Mouse (Mus musculus) liver, embryonic 15.5 days (tissue): ENCODE measurements around the gene Jpt1. TPM values are rescaled to one million over a fixed set of nuclear protein-coding genes. Genes with fewer than 3 reads are reported as not detected.
"Not testable (repeated sequence)": the region's sequence is repeated elsewhere in the genome, so short reads cannot be mapped to it uniquely, and the experiment has no call there.

Source experiments
- ATAC-seq: fragments of 200-750 bp; cut with Nextera tagmentation; 2 replicates; pipeline ENCODE4 v1.8.0; 2017; ENCODE audit warnings: moderate number of reproducible peaks, mild to moderate bottlenecking, moderate library complexity; ENCODE audit not compliant: insufficient read depth
- H3K27ac ChIP-seq: fragments of 300-500 bp; sonication (generic); replicated peaks from 2 replicates; pipeline ENCODE4 v1.5.1; 2015; ENCODE audit warnings: mild to moderate bottlenecking, inconsistent platforms
- H3K27me3 ChIP-seq: fragments of 300-500 bp; sonication (generic); 2 replicates; pipeline ENCODE4 v1.6.1; 2015; ENCODE audit warnings: mild to moderate bottlenecking, inconsistent platforms
- H3K36me3 ChIP-seq: fragments of 300-500 bp; sonication (generic); replicated peaks from 2 replicates; pipeline ENCODE4 v1.6.1; 2015; ENCODE audit warnings: moderate library complexity, mild to moderate bottlenecking, inconsistent platforms
- H3K4me1 ChIP-seq: fragments of 300-500 bp; sonication (generic); replicated peaks from 2 replicates; pipeline ENCODE4 v1.6.1; 2015; ENCODE audit warnings: inconsistent platforms
- H3K4me2 ChIP-seq: fragments of 300-500 bp; sonication (generic); 2 replicates; pipeline ENCODE4 v1.6.1; 2015; ENCODE audit warnings: moderate library complexity, mild to moderate bottlenecking, inconsistent platforms
- H3K4me3 ChIP-seq: fragments of 300-500 bp; sonication (generic); replicated peaks from 2 replicates; pipeline ENCODE4 v1.5.1; 2015; ENCODE audit warnings: mild to moderate bottlenecking, inconsistent platforms
- H3K9ac ChIP-seq: fragments of 300-500 bp; sonication (generic); 2 replicates; pipeline ENCODE4 v1.6.1; 2015; ENCODE audit warnings: moderate library complexity, mild to moderate bottlenecking, inconsistent platforms
- H3K9me3 ChIP-seq: fragments of 300-500 bp; sonication (generic); replicated peaks from 2 replicates; pipeline ENCODE4 v1.6.1; 2016; ENCODE audit warnings: inconsistent platforms
- WGBS: fragments of 180-500 bp; shearing (Covaris S2); methylation state at CpG from one replicate; pipeline ENCODE4 v1.1.7; 2015; ENCODE audit warnings: mixed read lengths; ENCODE audit not compliant: insufficient replicate concordance; 5-methylcytosine and 5-hydroxymethylcytosine counted together
- microRNA-seq: library from miRNA; unstranded; fragments of <30 nt; microRNA quantifications from one replicate; pipeline ENCODE4, GENCODE M21; 2016
- polyA plus RNA-seq: library from polyadenylated mRNA; unstranded; fragments of >200 nt; fragmentation: Nextera tagmentation; extraction: Ambion mirVana; gene quantifications from 2 replicates; pipeline ENCODE4 v1.2.1, GENCODE M21; 2015

Gene Jpt1
- polyA plus RNA-seq, 1 experiment from 2014 or later, result 233 TPM

DNA sequence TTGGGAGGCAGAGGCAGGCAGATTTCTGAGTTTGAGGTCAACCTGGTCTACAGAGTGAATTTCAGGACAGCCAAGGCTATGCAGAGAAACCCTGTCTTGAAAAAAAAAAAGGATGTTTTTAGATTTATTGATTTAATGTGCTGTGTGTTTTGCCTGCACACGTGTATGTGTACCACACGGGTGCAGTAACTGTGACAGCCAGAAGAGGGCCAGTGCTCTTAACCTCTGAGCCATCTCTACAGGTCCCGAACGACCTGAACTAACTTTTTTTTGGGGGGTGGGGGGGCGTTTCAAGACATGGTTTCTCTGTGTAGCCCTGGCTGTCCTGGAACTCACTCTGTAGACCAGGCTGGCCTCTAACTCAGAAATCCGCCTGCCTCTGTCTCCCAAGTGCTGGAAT is 59.4 kb downstream of the Jpt1 start:
- 56% methylated on average over 6 of the region's 6 CpGs for WGBS
- not testable (repeated sequence) for H3K4me1 ChIP-seq, H3K9me3 ChIP-seq, H3K4me2 ChIP-seq, H3K4me3 ChIP-seq, H3K27me3 ChIP-seq, H3K36me3 ChIP-seq, H3K9ac ChIP-seq, H3K27ac ChIP-seq, ATAC-seq

- Histone ChIP-seq H3K9me3 (no peaks in the 10 kb centered on the region), H3K4me3 (no peak overlapping the region), H3K36me3 (no peaks in the 10 kb centered on the region), H3K27ac (no peak overlapping the region), H3K4me2 (no peak overlapping the region), H3K27me3 (no peaks in the 10 kb centered on the region), H3K4me1 (peaks cover 9% of the 10 kb centered on the region), H3K9ac (no peak overlapping the region)
- ATAC-seq, result no peak
- WGBS, result 48% methylated on average over 4 of the region's 4 CpGs
Measured at GRCm38 (mm10) chr11:115453306-115453705, 60.9 kb downstream of the Jpt1 start.

DNA sequence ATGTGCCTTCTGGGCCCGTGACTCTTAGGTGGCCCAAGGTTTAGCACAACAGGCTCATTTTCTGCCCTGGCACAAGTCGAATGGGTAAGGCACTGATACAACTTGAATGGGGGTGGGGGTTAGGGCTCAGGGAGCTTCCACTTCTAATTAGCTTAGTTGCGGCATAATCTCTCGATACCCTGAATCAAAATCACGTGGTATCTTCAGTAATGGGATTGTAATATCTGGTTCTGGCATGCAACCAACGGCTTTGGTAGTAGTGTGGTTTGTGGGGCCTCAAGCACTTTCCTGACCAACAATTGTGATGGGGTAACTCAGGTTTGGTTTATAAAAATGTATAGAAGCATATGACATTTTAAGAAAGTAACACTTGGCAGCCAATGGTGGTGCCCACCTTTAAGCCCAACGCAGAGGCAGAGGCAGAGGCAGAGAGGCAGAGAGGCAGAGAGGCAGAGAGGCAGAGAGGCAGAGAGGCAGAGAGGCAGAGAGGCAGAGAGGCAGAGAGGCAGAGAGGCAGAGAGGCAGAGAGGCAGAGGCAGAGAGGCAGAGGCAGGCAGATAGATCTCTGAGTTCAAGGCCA is 61.8 kb downstream of the Jpt1 start:
- Histone ChIP-seq H3K9ac (no peak overlapping the region), H3K4me3 (no peak overlapping the region), H3K9me3 (no peaks in the 10 kb centered on the region), H3K27me3 (no peaks in the 10 kb centered on the region), H3K27ac (no peak overlapping the region), H3K36me3 (no peaks in the 10 kb centered on the region), H3K4me1 (peaks cover 9% of the 10 kb centered on the region), H3K4me2 (no peak overlapping the region)
- WGBS, result 62% methylated on average over 7 of the region's 7 CpGs
- no peak for ATAC-seq

DNA sequence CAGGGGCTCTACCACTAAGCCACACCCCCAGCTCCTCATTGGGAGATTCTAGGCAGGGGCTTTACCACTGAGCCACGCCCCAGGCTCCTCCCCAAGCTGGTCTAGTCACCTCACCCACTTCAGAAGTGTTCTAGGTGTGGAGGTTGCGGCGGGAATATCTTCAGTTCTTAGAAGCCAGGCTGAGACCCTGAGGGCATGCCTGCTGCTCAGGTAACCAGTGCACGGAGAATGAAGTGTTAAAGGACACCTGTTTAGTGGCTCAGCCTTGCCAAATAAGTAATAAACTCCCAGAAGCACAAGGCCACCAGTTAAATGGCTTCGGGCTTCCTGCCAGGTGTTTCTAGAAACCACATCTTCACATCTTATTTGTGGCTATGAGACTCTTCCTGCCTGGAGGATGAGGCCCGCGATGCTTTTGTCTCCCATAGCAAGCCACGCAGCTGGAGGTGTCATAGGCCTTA is 62.4 kb downstream of the Jpt1 start:
- Histone ChIP-seq H3K4me3 (no peak overlapping the region), H3K4me1 (peaks cover 10% of the 10 kb centered on the region), H3K36me3 (no peaks in the 10 kb centered on the region), H3K27ac (no peak overlapping the region), H3K4me2 (no peak overlapping the region), H3K27me3 (no peaks in the 10 kb centered on the region), H3K9ac (no peak overlapping the region), H3K9me3 (no peaks in the 10 kb centered on the region)
- 54% methylated on average over 8 of the region's 8 CpGs for WGBS
- ATAC-seq, result no peak

DNA sequence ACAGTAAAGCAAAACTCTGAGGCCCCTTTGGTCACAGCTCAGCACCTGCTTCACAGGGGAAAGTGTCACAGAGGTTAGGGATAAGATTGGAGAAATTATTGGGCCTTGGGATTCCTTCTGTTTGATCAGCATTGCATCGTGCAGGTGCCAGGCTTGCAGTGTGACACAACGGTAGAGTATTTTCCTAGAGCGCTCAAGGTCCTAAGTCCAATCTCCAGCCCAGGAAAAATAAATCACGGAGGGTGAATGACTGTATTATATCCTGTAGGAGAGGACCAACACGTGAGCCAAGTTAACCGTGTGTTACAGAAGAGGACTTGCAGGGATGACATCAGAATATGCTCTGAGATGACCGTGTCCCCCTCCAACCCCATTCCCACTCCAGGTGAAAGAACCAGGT is 64.0 kb downstream of the Jpt1 start:
- 64% methylated on average over 7 of the region's 7 CpGs for WGBS
- H3K4me1 ChIP-seq, result peaks cover 18% of the 10 kb centered on the region
- no peaks in the 10 kb centered on the region; the same call in 1 of the 2 replicates for H3K27me3 ChIP-seq
- H3K4me2 ChIP-seq, result no peak overlapping the region
- H3K27ac ChIP-seq, result peak overlapping the region; percentile 69; the same call in 1 of the 2 replicates
- no peak for ATAC-seq
- H3K9me3 ChIP-seq, result no peaks in the 10 kb centered on the region
- H3K9ac ChIP-seq, result no peak overlapping the region
- no peak overlapping the region for H3K4me3 ChIP-seq
- H3K36me3 ChIP-seq, result no peaks in the 10 kb centered on the region

DNA sequence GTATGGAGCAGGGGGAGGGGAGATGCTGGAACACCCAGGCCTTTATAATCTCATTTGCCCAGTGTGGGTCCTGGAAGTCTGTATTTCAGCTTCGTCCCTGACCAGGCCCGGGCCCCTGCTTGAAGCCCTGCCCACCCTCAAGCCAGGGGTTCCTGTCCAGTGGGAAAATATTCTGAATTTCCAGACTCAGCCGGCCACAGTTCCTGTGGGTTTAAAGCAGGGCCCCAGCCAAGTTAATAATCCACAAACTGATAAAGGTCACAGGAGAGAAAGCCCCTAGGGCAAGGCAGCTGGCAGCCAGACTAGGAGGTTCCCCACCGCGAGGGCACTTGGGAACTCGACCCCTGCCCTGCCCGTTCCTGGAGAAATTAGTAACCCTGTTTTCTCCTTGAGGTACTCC is 65.2 kb downstream of the Jpt1 start:
- H3K4me1 ChIP-seq, result peaks cover 18% of the 10 kb centered on the region
- H3K9ac ChIP-seq, result no peak overlapping the region
- H3K27ac ChIP-seq, result peak overlapping the region; percentile 69
- no peak; the same call in 1 of the 2 replicates for ATAC-seq
- no peak overlapping the region for H3K4me3 ChIP-seq
- no peaks in the 10 kb centered on the region; the same call in 1 of the 2 replicates for H3K27me3 ChIP-seq
- 53% methylated on average over 7 of the region's 7 CpGs for WGBS
- H3K4me2 ChIP-seq, result 0 out of 2 replicates have a peak overlapping the region, but pooled peaks have one; percentile 5
- H3K9me3 ChIP-seq, result no peaks in the 10 kb centered on the region
- no peaks in the 10 kb centered on the region for H3K36me3 ChIP-seq

GRCm38 (mm10) chr11:115448075-115448474 is 66.1 kb downstream of the Jpt1 start:
- H3K4me3 ChIP-seq, result peak overlapping the region; percentile 12; the same call in 1 of the 2 replicates
- H3K36me3 ChIP-seq, result no peaks in the 10 kb centered on the region
- peak overlapping the region; percentile 28; the same call in 1 of the 2 replicates for H3K4me2 ChIP-seq
- peak overlapping the region; percentile 69 for H3K27ac ChIP-seq
- WGBS, result 71% methylated on average over 16 of the region's 16 CpGs
- no peaks in the 10 kb centered on the region; the same call in 1 of the 2 replicates for H3K27me3 ChIP-seq
- H3K9me3 ChIP-seq, result no peaks in the 10 kb centered on the region
- ATAC-seq, result peak; percentile 56; the same call in 1 of the 2 replicates
- peaks cover 15% of the 10 kb centered on the region for H3K4me1 ChIP-seq
- H3K9ac ChIP-seq, result no peak overlapping the region

Small RNAs within 50 kb of the gene (microRNA-seq; reads per million reads assigned to microRNA genes)
- gene Mir3968, result 0.76 reads per million

Other genes with a start within 250 kb of the Jpt1 start
- 0.05 TPM in 2 replicates for gene Grin2c, start 247.1 kb downstream of the Jpt1 start, polyA plus RNA-seq
- 19.5 and 21.1 TPM in 2 replicates for gene Fdxr, start 237.3 kb downstream of the Jpt1 start, polyA plus RNA-seq
- 3.4 and 4.1 TPM in 2 replicates for gene Fads6, start 216.7 kb downstream of the Jpt1 start, polyA plus RNA-seq
- gene Otop2, start 207.2 kb downstream of the Jpt1 start, polyA plus RNA-seq, result not detected in 2 replicates
- 0.20 and 0.22 TPM in 2 replicates for gene Ush1g, start 192.3 kb downstream of the Jpt1 start, polyA plus RNA-seq
- not detected in 2 replicates for gene Otop3, start 179.7 kb downstream of the Jpt1 start, polyA plus RNA-seq
- 1.1 and 1.5 TPM in 2 replicates for gene Hid1, start 146.6 kb downstream of the Jpt1 start, polyA plus RNA-seq
- gene Cdr2l, start 132.5 kb downstream of the Jpt1 start, polyA plus RNA-seq, result 1.2 and 1.3 TPM in 2 replicates
- gene Mrpl58, start 110.6 kb downstream of the Jpt1 start, polyA plus RNA-seq, result 78.1 and 78.7 TPM in 2 replicates
- gene Atp5h, start 94.4 kb downstream of the Jpt1 start, polyA plus RNA-seq, result 453 and 509 TPM in 2 replicates
- gene Kctd2, start 94.3 kb downstream of the Jpt1 start, polyA plus RNA-seq, result 4.4 and 5.6 TPM in 2 replicates
- gene Trim80, start 73.8 kb downstream of the Jpt1 start, polyA plus RNA-seq, result 0.55 and 0.71 TPM in 2 replicates
- gene Slc16a5, start 51.9 kb downstream of the Jpt1 start, polyA plus RNA-seq, result 0.08 and 0.15 TPM in 2 replicates
- gene Armc7, start 38.7 kb downstream of the Jpt1 start, polyA plus RNA-seq, result 3.3 and 3.5 TPM in 2 replicates
- 38.1 and 41.9 TPM in 2 replicates for gene Nt5c, start 22.5 kb downstream of the Jpt1 start, polyA plus RNA-seq
- 301 and 355 TPM in 2 replicates for gene Sumo2, start 21.9 kb upstream of the Jpt1 start, polyA plus RNA-seq
- gene Nup85, start 50.0 kb upstream of the Jpt1 start, polyA plus RNA-seq, result 111 and 114 TPM in 2 replicates
- 49.5 and 51.3 TPM in 2 replicates for gene Mrps7, start 89.5 kb upstream of the Jpt1 start, polyA plus RNA-seq
- 7.7 and 8.2 TPM in 2 replicates for gene Gga3, start 89.7 kb upstream of the Jpt1 start, polyA plus RNA-seq
- 27.3 and 32.3 TPM in 2 replicates for gene Mif4gd, start 98.6 kb upstream of the Jpt1 start, polyA plus RNA-seq
- gene Slc25a19, start 113.9 kb upstream of the Jpt1 start, polyA plus RNA-seq, result 10.4 and 10.9 TPM in 2 replicates
- gene Grb2, start 194.2 kb upstream of the Jpt1 start, polyA plus RNA-seq, result 53.4 and 55.8 TPM in 2 replicates